Mouse (Mus musculus) monocyte, adult 5-6 weeks (primary cell): Measurements from ENCODE around the gene Rbl1. TPM values are rescaled to one million over a fixed set of nuclear protein-coding genes. Genes with fewer than 3 reads are reported as not detected.

ENCODE experiments used
- ATAC-seq: fragments of 153-309, 156-312 bp; replicated peaks from 2 replicates; pipeline ENCODE4 v1.8.0; 2017; ENCODE audit warnings: mild to moderate bottlenecking; ENCODE audit not compliant: low TSS enrichment, insufficient number of reproducible peaks, severe bottlenecking, poor library complexity, low FRiP score
- total RNA-seq: library from RNA; stranded (forward); fragments of 200-1000, 200-491, 200-594 nt; gene quantifications from 3 replicates; pipeline ENCODE4 v1.2.3, GENCODE M21; 2017

Rbl1 gene
- total RNA-seq, 1 experiment from 2014 or later, result 34.4 TPM

DNA sequence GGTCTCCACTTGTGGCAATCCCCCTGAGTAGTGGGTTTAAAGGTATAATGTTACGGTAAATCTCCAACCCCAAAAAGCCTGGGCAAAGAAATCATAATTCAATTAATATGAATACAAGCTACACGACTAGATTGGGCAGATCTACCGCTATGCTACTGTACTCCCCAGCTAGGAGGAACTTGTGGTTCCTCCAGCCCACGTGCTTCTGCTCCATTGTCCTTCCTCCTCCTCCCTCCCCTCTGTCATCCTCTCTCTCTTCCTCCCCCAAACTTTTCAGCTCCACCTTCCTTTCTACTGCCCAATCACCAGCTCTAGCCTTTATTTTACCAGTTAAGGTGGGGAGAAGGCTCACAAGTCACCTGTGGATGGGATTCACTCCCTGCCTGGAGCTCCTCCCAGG, 96.1 kb downstream of the Rbl1 start:
- peak; percentile 69 for ATAC-seq

DNA sequence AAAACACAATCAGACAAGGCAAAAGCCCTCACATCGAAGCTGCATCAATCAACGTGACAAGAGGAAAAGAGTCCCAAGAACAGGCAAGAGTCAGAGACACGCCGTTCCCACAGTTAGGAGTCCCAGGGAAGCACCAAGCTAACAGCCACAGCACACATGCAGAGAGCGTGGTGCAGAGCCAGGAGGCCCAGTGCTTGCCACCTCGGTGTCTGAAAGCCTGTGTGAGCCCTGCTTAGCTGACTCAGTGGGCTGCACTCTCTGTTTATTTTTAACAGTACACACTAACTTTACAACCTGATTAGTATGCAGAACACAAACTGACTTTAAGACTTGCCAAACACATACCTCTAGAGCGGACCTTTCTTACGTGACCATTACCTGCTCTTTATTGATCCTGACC, 99.9 kb downstream of the Rbl1 start:
- ATAC-seq, result no peak

- ATAC-seq, result no peak
Measured at GRCm38 (mm10) chr2:157102256-157102655, 102.1 kb downstream of the Rbl1 start.

GRCm38 (mm10) chr2:157101650-157102049, 102.7 kb downstream of the Rbl1 start:
- ATAC-seq, result no peak

DNA sequence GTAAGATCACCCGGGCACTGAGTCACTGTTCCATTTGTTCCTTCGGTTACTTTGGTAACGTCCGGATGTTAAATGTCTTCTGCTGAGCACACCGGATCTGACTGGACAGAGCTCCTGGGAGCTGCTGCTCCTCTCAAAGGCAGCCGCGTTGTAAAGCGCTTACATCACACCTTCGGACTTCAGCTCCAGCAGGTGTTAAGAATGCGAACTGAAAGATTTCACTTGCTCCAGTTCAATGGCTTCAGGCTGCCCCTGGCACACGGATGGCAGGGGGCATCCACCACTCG, 104.1 kb downstream of the Rbl1 start:
- ATAC-seq, result no peak

DNA sequence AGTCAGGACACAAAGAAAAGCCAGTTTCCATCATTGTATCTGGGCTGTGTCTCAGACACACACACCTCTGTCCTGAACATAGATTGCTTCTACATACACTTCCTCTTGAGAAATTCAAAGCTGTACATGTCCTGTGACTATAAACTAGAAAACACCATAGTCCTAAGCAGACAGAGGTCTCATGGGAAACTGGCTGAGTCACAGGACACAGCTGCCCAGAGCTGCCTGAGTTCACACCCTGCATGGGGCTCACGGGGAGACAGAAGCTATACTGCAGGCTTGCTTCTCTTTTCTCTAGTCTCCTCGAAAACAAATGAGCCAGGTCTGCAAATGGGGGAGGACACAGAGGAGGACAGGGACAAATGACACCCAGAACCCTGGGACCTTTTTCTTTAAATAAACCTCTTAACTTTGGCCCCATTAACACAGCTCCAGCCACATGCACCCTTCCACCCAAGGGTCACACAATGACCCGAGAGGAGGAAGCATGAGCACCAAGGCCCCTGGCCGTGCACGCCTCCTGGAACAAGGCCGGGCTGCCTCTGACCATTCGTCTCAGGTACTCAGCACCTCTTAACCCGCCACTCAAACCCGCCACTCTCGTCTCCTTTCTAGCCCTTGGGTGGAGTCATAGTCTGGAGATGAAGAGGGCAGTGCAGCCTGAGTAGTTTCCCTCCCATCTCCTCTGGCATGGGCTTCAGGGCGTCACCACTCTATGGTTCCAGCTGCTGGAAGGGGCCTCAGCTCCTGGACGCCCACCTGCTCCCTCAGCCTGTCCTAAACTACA, 104.6 kb downstream of the Rbl1 start:
- no peak for ATAC-seq

Other genes with a start within 250 kb of the Rbl1 start
- 33.9 to 42.9 TPM (median 39.3 TPM) in 3 replicates for gene Ndrg3, start 212.5 kb downstream of the Rbl1 start, total RNA-seq
- gene Dsn1, start 197.4 kb downstream of the Rbl1 start, total RNA-seq, result 13.4 to 31.9 TPM (median 17.8 TPM) in 3 replicates
- 0.76 to 1.5 TPM (median 0.78 TPM) in 3 replicates for gene Soga1, start 125.3 kb downstream of the Rbl1 start, total RNA-seq
- gene Tldc2, start 117.5 kb downstream of the Rbl1 start, total RNA-seq, result not detected in 3 replicates
- 1,089 to 1,183 TPM (median 1,123 TPM) in 3 replicates for gene Samhd1, start 69.3 kb downstream of the Rbl1 start, total RNA-seq
- 116 to 132 TPM (median 127 TPM) in 3 replicates for gene Rpn2, start 74.5 kb upstream of the Rbl1 start, total RNA-seq
- gene Mroh8, start 75.0 kb upstream of the Rbl1 start, total RNA-seq, result not detected in 3 replicates
- not detected in 3 replicates for gene Ghrh, start 143.0 kb upstream of the Rbl1 start, total RNA-seq
- 10.4 to 20.2 TPM (median 14.3 TPM) in 3 replicates for gene Manbal, start 163.1 kb upstream of the Rbl1 start, total RNA-seq
- gene Src, start 213.9 kb upstream of the Rbl1 start, total RNA-seq, result 0.29 to 0.39 TPM (median 0.32 TPM) in 3 replicates